Mouse (Mus musculus) heart, postnatal 0 days (tissue): ENCODE measurements around the gene Zmym4. TPM values are rescaled to one million over a fixed set of nuclear protein-coding genes. Genes with fewer than 3 reads are reported as not detected.
A peak's percentile ranks its signal among the peaks of the same experiment; 100 is the strongest.

Source experiments
- ATAC-seq: fragments of 200-750 bp; cut with Nextera tagmentation; 2 replicates; pipeline ENCODE4 v1.8.0; 2017; ENCODE audit warnings: low read depth, moderate number of reproducible peaks, moderate library complexity; ENCODE audit not compliant: insufficient read depth
- DNase-seq: peaks from one replicate; pipeline ENCODE4 v3.0.0-alpha.2; 2016; ENCODE audit warnings: low spot score
- H3K27ac ChIP-seq: fragments of 300-500 bp; sonication (generic); 2 replicates; pipeline ENCODE4 v1.5.1; 2014; ENCODE audit warnings: low read depth, mild to moderate bottlenecking
- H3K27me3 ChIP-seq: fragments of 300-500 bp; sonication (generic); 2 replicates; pipeline ENCODE4 v1.6.1; 2014; ENCODE audit warnings: low read length, mixed read lengths; ENCODE audit not compliant: control insufficient read depth, insufficient read depth
- H3K36me3 ChIP-seq: fragments of 300-500 bp; sonication (generic); replicated peaks from 2 replicates; pipeline ENCODE4 v1.6.1; 2014; ENCODE audit warnings: low read length, mixed read lengths; ENCODE audit not compliant: control insufficient read depth, insufficient read depth
- H3K4me1 ChIP-seq: fragments of 300-500 bp; sonication (generic); 2 replicates; pipeline ENCODE4 v1.6.1; 2014; ENCODE audit warnings: antibody characterized with exemption; ENCODE audit not compliant: control insufficient read depth, insufficient read depth
- H3K4me2 ChIP-seq: fragments of 300-500 bp; sonication (generic); 2 replicates; pipeline ENCODE4 v1.6.1; 2014; ENCODE audit warnings: low read depth, mild to moderate bottlenecking, low read length, moderate library complexity
- H3K4me3 ChIP-seq: fragments of 300-500 bp; sonication (generic); 2 replicates; pipeline ENCODE4 v1.5.1; 2014; ENCODE audit warnings: low read depth, low read length
- H3K9ac ChIP-seq: fragments of 300-500 bp; sonication (generic); replicated peaks from 2 replicates; pipeline ENCODE4 v1.6.1; 2014; ENCODE audit warnings: low read depth, low read length, mixed read lengths
- H3K9me3 ChIP-seq: fragments of 300-500 bp; sonication (generic); replicated peaks from 2 replicates; pipeline ENCODE4 v1.6.1; 2016; ENCODE audit warnings: low read length; ENCODE audit not compliant: control insufficient read depth
- CTCF ChIP-seq: IDR thresholded peaks from 2 replicates; pipeline ENCODE4 v1.5.1; 2016; ENCODE audit warnings: antibody characterized with exemption, control low read depth, low read depth
- EP300 ChIP-seq: IDR thresholded peaks from 2 replicates; pipeline ENCODE4 v1.6.1; 2016; ENCODE audit warnings: antibody characterized with exemption, low read depth
- WGBS: fragments of 180-500 bp; shearing (Covaris S2); extraction: QIAGEN DNeasy Blood & Tissue Kit; methylation state at CpG from one replicate; pipeline ENCODE4 v1.1.7; 2014; 5-methylcytosine and 5-hydroxymethylcytosine counted together
- polyA plus RNA-seq: library from polyadenylated mRNA; unstranded; fragments of >200 nt; fragmentation: Nextera tagmentation; extraction: Ambion mirVana; gene quantifications from 2 replicates; pipeline ENCODE4 v1.2.1, GENCODE M21; 2015
- total RNA-seq: library from RNA; depleted of rRNA; stranded (reverse); fragments of >200 nt; gene quantifications from 2 replicates; pipeline ENCODE4 v1.2.3, GENCODE M21; 2014; ENCODE audit warnings: low replicate concordance

The Zmym4 gene
- total and polyA plus RNA-seq, 2 experiments from 2014 or later = 7.9 to 8.4 TPM

GRCm38 (mm10) chr4:126846971-126847370 is 121.0 kb downstream of the Zmym4 start:
- H3K4me3 ChIP-seq = no peak overlapping the region
- no peak overlapping the region for H3K9ac ChIP-seq
- no peak for DNase-seq
- no peak overlapping the region for H3K4me2 ChIP-seq
- H3K4me1 ChIP-seq = no peaks in the 10 kb centered on the region
- no peaks in the 10 kb centered on the region for H3K27me3 ChIP-seq
- H3K36me3 ChIP-seq = peaks cover 59% of the 10 kb centered on the region
- TF ChIP-seq EP300 = no peak
- 66% methylated on average over 7 of the region's 7 CpGs for WGBS
- H3K27ac ChIP-seq = no peak overlapping the region
- no peak for ATAC-seq
- no peaks in the 10 kb centered on the region for H3K9me3 ChIP-seq

GRCm38 (mm10) chr4:126845664-126846063 is 122.3 kb downstream of the Zmym4 start:
- no peak for TF ChIP-seq CTCF
- no peak for TF ChIP-seq EP300
- WGBS = 37% methylated on average over 4 of the region's 4 CpGs
- no peak for ATAC-seq
- H3K4me3 ChIP-seq = no peak overlapping the region
- no peaks in the 10 kb centered on the region for H3K4me1 ChIP-seq
- no peaks in the 10 kb centered on the region for H3K27me3 ChIP-seq
- H3K9me3 ChIP-seq = no peaks in the 10 kb centered on the region
- DNase-seq = no peak
- peaks cover 66% of the 10 kb centered on the region for H3K36me3 ChIP-seq
- H3K9ac ChIP-seq = no peak overlapping the region
- H3K4me2 ChIP-seq = no peak overlapping the region
- no peak overlapping the region for H3K27ac ChIP-seq

DNA sequence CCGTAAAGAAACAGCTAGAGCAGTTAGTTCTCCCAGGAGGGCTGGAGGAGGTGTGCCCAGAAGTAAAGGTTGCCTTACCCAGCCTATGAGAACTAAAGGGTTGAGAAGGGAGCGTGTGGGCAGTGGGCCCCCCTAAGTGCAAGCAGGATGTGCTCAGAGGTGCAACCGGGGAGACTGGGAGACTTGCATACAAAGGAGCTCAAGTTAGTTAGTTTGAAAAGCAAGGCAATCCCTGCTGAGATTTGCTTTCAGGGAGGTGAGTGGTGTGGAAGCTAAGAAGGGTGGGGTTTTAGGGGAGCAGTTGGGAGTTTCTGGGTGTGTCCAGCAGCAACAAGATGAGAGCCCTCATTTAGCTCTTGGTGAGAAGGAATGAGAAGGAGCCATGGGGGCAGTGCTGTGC is 125.0 kb downstream of the Zmym4 start:
- WGBS = 61% methylated on average over 3 of the region's 3 CpGs
- DNase-seq (no peak), ATAC-seq (no peak)
- Histone ChIP-seq H3K4me1 (no peaks in the 10 kb centered on the region), H3K36me3 (peaks cover 62% of the 10 kb centered on the region), H3K9me3 (no peaks in the 10 kb centered on the region), H3K4me3 (no peak overlapping the region), H3K9ac (no peak overlapping the region), H3K27ac (no peak overlapping the region), H3K27me3 (no peaks in the 10 kb centered on the region), H3K4me2 (no peak overlapping the region)
- TF ChIP-seq CTCF (no peak), EP300 (no peak)

- no peaks in the 10 kb centered on the region for H3K4me1 ChIP-seq
These were observed 126.9 kb downstream of the Zmym4 start for GRCm38 (mm10) chr4:126840996-126841560.

DNA sequence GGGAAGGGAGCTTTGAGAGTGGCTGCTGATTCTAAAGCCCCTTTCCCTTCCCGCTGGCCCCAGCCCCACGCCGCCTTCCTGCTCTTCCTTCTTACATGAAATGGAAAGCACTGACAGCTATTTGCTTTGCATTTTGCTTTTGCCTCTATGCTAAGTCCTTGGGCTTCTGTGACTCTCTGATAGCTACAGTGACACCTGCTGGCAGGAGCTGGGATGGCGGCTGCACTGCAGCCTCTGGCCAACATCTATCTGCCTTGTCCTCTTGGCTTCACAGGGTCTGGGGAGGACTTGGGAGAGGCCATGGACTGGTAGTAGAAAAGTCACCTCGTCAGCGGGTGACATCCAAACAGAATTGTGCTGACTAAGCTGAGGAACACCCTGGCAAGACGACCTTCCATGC is 128.1 kb downstream of the Zmym4 start:
- peak; percentile 52 for ATAC-seq
- DNase-seq = peak; percentile 69
- no peaks in the 10 kb centered on the region for H3K27me3 ChIP-seq
- WGBS = 17% methylated on average over 7 of the region's 7 CpGs
- no peak overlapping the region for H3K4me3 ChIP-seq
- H3K4me2 ChIP-seq = no peak overlapping the region
- H3K9me3 ChIP-seq = no peaks in the 10 kb centered on the region
- TF ChIP-seq EP300 = no peak
- TF ChIP-seq CTCF = peak; percentile 96
- H3K4me1 ChIP-seq = no peaks in the 10 kb centered on the region
- H3K9ac ChIP-seq = no peak overlapping the region
- H3K27ac ChIP-seq = no peak overlapping the region
- peaks cover 61% of the 10 kb centered on the region for H3K36me3 ChIP-seq

More at GRCm38 (mm10) chr4:126840996-126841560, 126.9 kb downstream of the Zmym4 start:
- Histone ChIP-seq H3K9ac (no peak overlapping the region), H3K9me3 (no peaks in the 10 kb centered on the region), H3K27ac (no peak overlapping the region), H3K4me3 (no peak overlapping the region), H3K27me3 (no peaks in the 10 kb centered on the region), H3K4me2 (no peak overlapping the region), H3K36me3 (peaks cover 53% of the 10 kb centered on the region)
- DNase-seq = no peak
- ATAC-seq = no peak
- TF ChIP-seq EP300 = no peak
- 87% methylated on average over 15 of the region's 15 CpGs for WGBS

- H3K36me3 ChIP-seq = peaks cover 57% of the 10 kb centered on the region
- H3K9me3 ChIP-seq = no peaks in the 10 kb centered on the region
- no peak overlapping the region for H3K9ac ChIP-seq
- 61% methylated on average over 7 of the region's 7 CpGs for WGBS
- no peak overlapping the region for H3K4me3 ChIP-seq
- TF ChIP-seq EP300 (no peak), CTCF (no peak)
- no peaks in the 10 kb centered on the region for H3K27me3 ChIP-seq
- peak; percentile 25; the same call in 1 of the 2 replicates for ATAC-seq
- H3K4me1 ChIP-seq = no peaks in the 10 kb centered on the region
- no peak overlapping the region for H3K27ac ChIP-seq
- DNase-seq = peak; percentile 12
- no peak overlapping the region for H3K4me2 ChIP-seq
These were observed 129.1 kb downstream of the Zmym4 start for GRCm38 (mm10) chr4:126838799-126839198.
